ENCODE assay signal across 8 mouse cellular contexts in genomic region chr17:86484087-86484737, GRCm38 (mm10). TPM values are rescaled to one million over a fixed set of nuclear protein-coding genes. Genes with fewer than 3 reads are reported as not detected.
DNase-seq lines count a peak whose midpoint lies in the region; ATAC-seq and TF ChIP-seq lines count a peak whose summit lies in the region.

No protein-coding gene starts in this region.

- DNase-seq in c-Kit-positive CD71-positive TER-119-negative erythroid progenitor cells, embryonic 14.5 days (ENCODE audit: low read depth) = peak; percentile 53
- peak; percentile 80 for DNase-seq in hindbrain, embryonic 14.5 days (ENCODE audit: low spot score)
- peak; percentile 82 to 89 for DNase-seq in layer of hippocampus, postnatal 14 days (ENCODE audit: low spot score in 2 of 2)
- peak; percentile 92 for DNase-seq in lung, postnatal 14 days
- peak; percentile 76 for DNase-seq in retina, postnatal 7 days (ENCODE audit: low read depth, low spot score)
- peak; percentile 80 for DNase-seq in thymus, postnatal 4 days

- no peak for TF ChIP-seq EP300 in ES-Bruce4 (IDR thresholded peaks at IDR 0.05; ENCODE audit: insufficient read depth, low read depth, low read length)

- ATAC-seq in frontal cortex, adult (ENCODE audit: low TSS enrichment) = peak; percentile 86
- ATAC-seq in hindbrain, embryonic 14.5 days (ENCODE audit: low FRiP score) = no peak

- TF ChIP-seq CTCF in ES-Bruce4 (IDR thresholded peaks at IDR 0.05; ENCODE audit: low read depth, low read length) = peak; percentile 46

- no peaks in the 10 kb centered on the region for H3K9me3 ChIP-seq in ES-Bruce4 (replicated peaks; ENCODE audit: control insufficient read depth, insufficient read depth, low read length, poor library complexity, severe bottlenecking)
- no peaks in the 10 kb centered on the region for H3K9me3 ChIP-seq in hindbrain, embryonic 14.5 days (ENCODE audit: control insufficient read depth, low read length)

- H3K4me3 ChIP-seq in ES-Bruce4 (ENCODE audit: low read depth, low read length) = no peak overlapping the region
- no peak overlapping the region for H3K4me3 ChIP-seq in hindbrain, embryonic 14.5 days (replicated peaks; ENCODE audit: low read length)

- no peaks in the 10 kb centered on the region for H3K36me3 ChIP-seq in ES-Bruce4 (ENCODE audit: control insufficient read depth, insufficient read depth, low read length, poor library complexity, severe bottlenecking)
- H3K36me3 ChIP-seq in hindbrain, embryonic 14.5 days (replicated peaks; ENCODE audit: control insufficient read depth, insufficient read depth) = no peaks in the 10 kb centered on the region

- 13% methylated on average over 3 of the region's 3 CpGs for WGBS in hindbrain, embryonic 14.5 days

- H3K27ac ChIP-seq in ES-Bruce4 (ENCODE audit: insufficient read depth, low read length) = no peak overlapping the region
- no peak overlapping the region for H3K27ac ChIP-seq in hindbrain, embryonic 14.5 days

- TF ChIP-seq POLR2A in ES-Bruce4 (IDR thresholded peaks at IDR 0.05; ENCODE audit: insufficient read depth, low read length) = no peak

- H3K4me2 ChIP-seq in hindbrain, embryonic 14.5 days (replicated peaks) = no peak overlapping the region

- no peaks in the 10 kb centered on the region for H3K4me1 ChIP-seq in ES-Bruce4 (ENCODE audit: control insufficient read depth, insufficient read depth, low read length)
- H3K4me1 ChIP-seq in hindbrain, embryonic 14.5 days (replicated peaks; ENCODE audit: control insufficient read depth, insufficient read depth, low read length) = no peaks in the 10 kb centered on the region

- no peaks in the 10 kb centered on the region for H3K27me3 ChIP-seq in ES-Bruce4 (ENCODE audit: control insufficient read depth, insufficient read depth, low read length, poor library complexity, severe bottlenecking)
- no peaks in the 10 kb centered on the region for H3K27me3 ChIP-seq in hindbrain, embryonic 14.5 days (ENCODE audit: control insufficient read depth, insufficient read depth, low read length)

- H3K9ac ChIP-seq in ES-Bruce4 (ENCODE audit: low read depth, poor library complexity, severe bottlenecking) = no peak overlapping the region
- no peak overlapping the region for H3K9ac ChIP-seq in hindbrain, embryonic 14.5 days

RNA-seq across cellular contexts. Expression of gene Gm10309, which starts 20.8 kb away (rescaled TPM):
- polyA plus RNA-seq in ES-Bruce4 (2011; ENCODE audit: insufficient read depth, insufficient read length, low read depth, missing spikeins) = not detected in 2 replicates
- 0.20 and 0.62 TPM in 2 replicates for polyA plus RNA-seq in hindbrain, embryonic 14.5 days (2014; fragmentation: Nextera tagmentation; extraction: Ambion mirVana)
- total RNA-seq in layer of hippocampus, postnatal 14 days (2021) = not detected
